Mouse (Mus musculus) kidney, adult 2 months (tissue): ENCODE results near the gene Syne2. TPM values are rescaled to one million over a fixed set of nuclear protein-coding genes. Genes with fewer than 3 reads are reported as not detected.

Experiments
- DNase-seq: peaks from one replicate; pipeline ENCODE4 v3.0.0; 2021
- H3K27ac ChIP-seq: fragments of 200-500 bp; 2 replicates; pipeline ENCODE4 v1.5.1; 2012; ENCODE audit warnings: low read depth, low read length, control low read depth, inconsistent platforms; ENCODE audit not compliant: insufficient read depth
- H3K27me3 ChIP-seq: fragments of 200-500 bp; replicated peaks from 2 replicates; pipeline ENCODE4 v1.6.1; 2012; ENCODE audit warnings: mild to moderate bottlenecking, moderate library complexity, low read length, inconsistent platforms; ENCODE audit not compliant: control insufficient read depth, insufficient read depth
- H3K36me3 ChIP-seq: fragments of 200-500 bp; 2 replicates; pipeline ENCODE4 v1.6.1; 2012; ENCODE audit warnings: mild to moderate bottlenecking, moderate library complexity, low read length, inconsistent platforms; ENCODE audit not compliant: control insufficient read depth, insufficient read depth
- H3K4me1 ChIP-seq: fragments of 200-500 bp; 2 replicates; pipeline ENCODE4 v1.6.1; 2011; ENCODE audit warnings: low read length; ENCODE audit not compliant: control insufficient read depth, insufficient read depth
- H3K4me3 ChIP-seq: fragments of 200-500 bp; 2 replicates; pipeline ENCODE4 v1.5.1; 2011; ENCODE audit warnings: mild to moderate bottlenecking, low read depth, low read length, control low read depth; ENCODE audit not compliant: insufficient read depth
- CTCF ChIP-seq: fragments of 200-500 bp; conservative IDR thresholded peaks from 2 replicates; pipeline ENCODE4 v1.5.1; 2011; ENCODE audit warnings: low read depth, mild to moderate bottlenecking, control low read depth, low read length, moderate library complexity, mixed read lengths; ENCODE audit not compliant: insufficient read depth, insufficient read length
- POLR2A ChIP-seq: fragments of 200-500 bp; IDR thresholded peaks from one replicate; pipeline ENCODE4 v1.6.1; 2011; ENCODE audit warnings: low read depth, low read length, control low read depth
- WGBS: fragments of 180-500 bp; shearing (Covaris S2); methylation state at CpG from one replicate; pipeline ENCODE4 v1.1.7; 2018; 5-methylcytosine and 5-hydroxymethylcytosine counted together
- polyA plus RNA-seq: library from polyadenylated mRNA; depleted of rRNA; stranded (reverse); fragments of >200 nt; gene quantifications from 2 replicates; pipeline ENCODE4 v1.2.3, GENCODE M21; 2012

Syne2 gene
- polyA plus RNA-seq, 1 experiment: 54.5 TPM

- Histone ChIP-seq H3K4me3 (no peak overlapping the region), H3K36me3 (no peaks in the 10 kb centered on the region), H3K27me3 (no peaks in the 10 kb centered on the region), H3K27ac (peak overlapping the region; percentile 98), H3K4me1 (peaks cover 59% of the 10 kb centered on the region)
- WGBS: 23% methylated on average over 11 of the region's 11 CpGs
- DNase-seq: peak; percentile 93
- no peak for TF ChIP-seq POLR2A
These were observed 21.3 kb downstream of the Syne2 start for GRCm38 (mm10) chr12:75839083-75839736.

GRCm38 (mm10) chr12:75841183-75841582 is 23.2 kb downstream of the Syne2 start:
- Histone ChIP-seq H3K4me3 (no peak overlapping the region), H3K36me3 (no peaks in the 10 kb centered on the region), H3K27ac (0 out of 2 replicates have a peak overlapping the region, but pooled peaks have one; percentile 1), H3K27me3 (no peaks in the 10 kb centered on the region), H3K4me1 (peaks cover 56% of the 10 kb centered on the region)
- no peak for DNase-seq
- 68% methylated on average over 7 of the region's 7 CpGs for WGBS
- TF ChIP-seq POLR2A (no peak), CTCF (no peak)

GRCm38 (mm10) chr12:75844311-75844710 is 26.4 kb downstream of the Syne2 start:
- Histone ChIP-seq H3K27ac (no peak overlapping the region), H3K4me3 (no peak overlapping the region), H3K36me3 (no peaks in the 10 kb centered on the region), H3K27me3 (no peaks in the 10 kb centered on the region), H3K4me1 (peaks cover 49% of the 10 kb centered on the region)
- TF ChIP-seq CTCF (no peak), POLR2A (no peak)
- 56% methylated on average over 4 of the region's 4 CpGs for WGBS
- DNase-seq: no peak

- Histone ChIP-seq H3K27me3 (no peaks in the 10 kb centered on the region), H3K4me3 (no peak overlapping the region), H3K27ac (peak overlapping the region; percentile 91; the same call in 1 of the 2 replicates), H3K4me1 (peaks cover 43% of the 10 kb centered on the region), H3K36me3 (no peaks in the 10 kb centered on the region)
- DNase-seq: no peak
- TF ChIP-seq CTCF (no peak), POLR2A (no peak)
- 53% methylated on average over 9 of the region's 9 CpGs for WGBS
These were observed 27.1 kb downstream of the Syne2 start for GRCm38 (mm10) chr12:75845070-75845469.

- 27% methylated on average over 12 of the region's 12 CpGs for WGBS
- TF ChIP-seq POLR2A (no peak), CTCF (no peak)
- Histone ChIP-seq H3K27ac (peak overlapping the region; percentile 97), H3K4me1 (peaks cover 35% of the 10 kb centered on the region), H3K4me3 (no peak overlapping the region), H3K27me3 (no peaks in the 10 kb centered on the region), H3K36me3 (no peaks in the 10 kb centered on the region)
- peak; percentile 97 for DNase-seq
These were observed 28.6 kb downstream of the Syne2 start for GRCm38 (mm10) chr12:75846513-75846912.

- no peak for DNase-seq
- Histone ChIP-seq H3K27ac (peak overlapping the region; percentile 37), H3K27me3 (no peaks in the 10 kb centered on the region), H3K36me3 (no peaks in the 10 kb centered on the region), H3K4me3 (no peak overlapping the region), H3K4me1 (peaks cover 49% of the 10 kb centered on the region)
- no peak for TF ChIP-seq CTCF
- no peak for TF ChIP-seq POLR2A
- WGBS: 69% methylated on average over 3 of the region's 3 CpGs
These were observed 32.3 kb downstream of the Syne2 start for GRCm38 (mm10) chr12:75850205-75850604.

- Histone ChIP-seq H3K4me1 (peaks cover 49% of the 10 kb centered on the region), H3K36me3 (no peaks in the 10 kb centered on the region; the same call in 1 of the 2 replicates), H3K27ac (peak overlapping the region; percentile 86; the same call in 1 of the 2 replicates), H3K27me3 (no peaks in the 10 kb centered on the region), H3K4me3 (no peak overlapping the region)
- 70% methylated on average over 8 of the region's 8 CpGs for WGBS
- TF ChIP-seq CTCF: no peak
- TF ChIP-seq POLR2A: no peak
- no peak for DNase-seq
These were observed 33.5 kb downstream of the Syne2 start for GRCm38 (mm10) chr12:75851481-75851880.
